Mouse (Mus musculus): Measurements from ENCODE around the gene Taf7l.

GRCm38 (mm10) chrX:134412096-134412495 is 64.2 kb downstream of the Taf7l start:
- TF ChIP-seq CTCF (IDR thresholded peaks at IDR 0.05; ENCODE audit: extremely low read depth, insufficient read depth, low read length) (no peak), POLR2A (IDR thresholded peaks at IDR 0.05; ENCODE audit: extremely low read depth, insufficient read depth, low read length) (no peak)
